Mouse (Mus musculus) lung, embryonic 14.5 days (tissue): ENCODE measurements around the gene Cnksr1. TPM values are rescaled to one million over a fixed set of nuclear protein-coding genes. Genes with fewer than 3 reads are reported as not detected.
A peak's percentile ranks its signal among the peaks of the same experiment; 100 is the strongest.

Experiments used
- ATAC-seq: fragments of 200-750 bp; cut with Nextera tagmentation; 2 replicates; pipeline ENCODE4 v1.8.0; 2017; ENCODE audit warnings: mild to moderate bottlenecking, moderate TSS enrichment, moderate library complexity; ENCODE audit not compliant: insufficient read depth
- DNase-seq: peaks from one replicate; pipeline ENCODE4 v3.0.0-alpha.2; 2015
- H3K27ac ChIP-seq: fragments of 300-500 bp; sonication (generic); 2 replicates; pipeline ENCODE4 v1.5.1; 2014; ENCODE audit warnings: low read depth, mild to moderate bottlenecking, moderate library complexity
- H3K27me3 ChIP-seq: fragments of 300-500 bp; sonication (generic); 2 replicates; pipeline ENCODE4 v1.6.1; 2014; ENCODE audit warnings: low read length, control low read depth; ENCODE audit not compliant: insufficient read depth
- H3K36me3 ChIP-seq: fragments of 300-500 bp; sonication (generic); 2 replicates; pipeline ENCODE4 v1.6.1; 2014; ENCODE audit warnings: control low read depth; ENCODE audit not compliant: insufficient read depth
- H3K4me1 ChIP-seq: fragments of 300-500 bp; sonication (generic); 2 replicates; pipeline ENCODE4 v1.6.1; 2014; ENCODE audit warnings: antibody characterized with exemption, control low read depth; ENCODE audit not compliant: insufficient read depth
- H3K4me2 ChIP-seq: fragments of 300-500 bp; sonication (generic); 2 replicates; pipeline ENCODE4 v1.6.1; 2014; ENCODE audit warnings: mild to moderate bottlenecking
- H3K4me3 ChIP-seq: fragments of 300-500 bp; sonication (generic); 2 replicates; pipeline ENCODE4 v1.5.1; 2014; ENCODE audit warnings: low read depth, low read length
- H3K9ac ChIP-seq: fragments of 300-500 bp; sonication (generic); 2 replicates; pipeline ENCODE4 v1.6.1; 2014
- H3K9me3 ChIP-seq: fragments of 300-500 bp; sonication (generic); 2 replicates; pipeline ENCODE4 v1.6.1; 2016; ENCODE audit warnings: low read depth, low read length, control low read depth
- CTCF ChIP-seq: IDR thresholded peaks from 2 replicates; pipeline ENCODE4 v1.5.1; 2016; ENCODE audit warnings: antibody characterized with exemption, low read depth
- WGBS: fragments of 180-500 bp; shearing (Covaris S2); extraction: QIAGEN DNeasy Blood & Tissue Kit; methylation state at CpG from one replicate; pipeline ENCODE4 v1.1.7; 2014; 5-methylcytosine and 5-hydroxymethylcytosine counted together
- polyA plus RNA-seq: library from polyadenylated mRNA; unstranded; fragments of >200 nt; fragmentation: Nextera tagmentation; extraction: Ambion mirVana; gene quantifications from 2 replicates; pipeline ENCODE4 v1.2.1, GENCODE M21; 2014

Gene Cnksr1
- polyA plus RNA-seq, 1 experiment from 2014 or later = 6.2 TPM

DNA sequence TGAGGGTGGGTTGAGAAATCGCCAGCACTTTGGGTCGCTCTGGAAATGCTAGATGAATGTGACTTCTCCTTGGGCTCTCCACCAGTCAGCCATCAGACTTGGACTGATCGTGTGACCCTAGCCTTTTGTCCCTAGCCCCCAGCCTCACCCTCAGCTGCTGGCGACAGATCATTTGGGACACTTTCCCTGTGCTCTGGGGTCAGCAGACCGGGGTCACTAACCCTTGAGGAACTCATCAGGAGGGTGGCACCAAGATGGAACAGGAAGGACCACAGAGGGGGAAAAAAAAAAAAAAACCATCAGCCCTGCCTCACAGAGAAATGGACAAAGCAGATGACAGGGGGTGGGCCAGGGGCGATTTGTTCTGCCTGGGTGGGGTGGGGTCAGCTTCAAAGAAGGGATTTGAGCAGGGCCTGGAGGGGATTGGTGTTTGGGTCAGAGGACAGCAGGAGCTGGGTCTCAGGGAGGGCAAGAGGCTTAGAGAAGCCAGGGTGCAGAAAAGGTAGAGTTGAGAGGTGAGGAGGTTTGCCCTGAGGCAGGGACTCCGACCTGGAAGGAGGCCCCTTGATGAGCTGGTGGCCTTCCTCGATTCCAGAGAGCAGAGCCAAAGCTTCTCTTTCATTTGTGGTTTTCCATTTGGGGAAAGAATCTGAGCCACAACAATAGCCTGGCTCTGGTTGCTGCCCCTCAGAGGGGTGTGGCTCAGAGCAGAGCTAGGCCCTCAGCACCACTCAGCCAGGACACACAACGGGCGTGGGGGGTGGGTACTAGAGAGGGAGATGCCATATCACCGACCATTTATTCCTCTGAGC lies 19.2 kb upstream of the Cnksr1 start:
- peaks cover 15% of the 10 kb centered on the region for H3K27me3 ChIP-seq
- H3K36me3 ChIP-seq = no peaks in the 10 kb centered on the region
- no peaks in the 10 kb centered on the region for H3K9me3 ChIP-seq
- no peak for TF ChIP-seq CTCF
- H3K27ac ChIP-seq = peak overlapping the region; percentile 48; the same call in 1 of the 2 replicates
- H3K4me3 ChIP-seq = no peak overlapping the region
- 33% methylated on average over 11 of the region's 11 CpGs for WGBS
- H3K4me1 ChIP-seq = 0 out of 2 replicates have a peak, but pooled peaks cover 4% of the 10 kb centered on the region
- ATAC-seq (0 out of 2 replicates have a peak, but pooled peaks have one; percentile 26), DNase-seq (no peak)
- H3K9ac ChIP-seq = no peak overlapping the region
- peak overlapping the region; percentile 16; the same call in 1 of the 2 replicates for H3K4me2 ChIP-seq

DNA sequence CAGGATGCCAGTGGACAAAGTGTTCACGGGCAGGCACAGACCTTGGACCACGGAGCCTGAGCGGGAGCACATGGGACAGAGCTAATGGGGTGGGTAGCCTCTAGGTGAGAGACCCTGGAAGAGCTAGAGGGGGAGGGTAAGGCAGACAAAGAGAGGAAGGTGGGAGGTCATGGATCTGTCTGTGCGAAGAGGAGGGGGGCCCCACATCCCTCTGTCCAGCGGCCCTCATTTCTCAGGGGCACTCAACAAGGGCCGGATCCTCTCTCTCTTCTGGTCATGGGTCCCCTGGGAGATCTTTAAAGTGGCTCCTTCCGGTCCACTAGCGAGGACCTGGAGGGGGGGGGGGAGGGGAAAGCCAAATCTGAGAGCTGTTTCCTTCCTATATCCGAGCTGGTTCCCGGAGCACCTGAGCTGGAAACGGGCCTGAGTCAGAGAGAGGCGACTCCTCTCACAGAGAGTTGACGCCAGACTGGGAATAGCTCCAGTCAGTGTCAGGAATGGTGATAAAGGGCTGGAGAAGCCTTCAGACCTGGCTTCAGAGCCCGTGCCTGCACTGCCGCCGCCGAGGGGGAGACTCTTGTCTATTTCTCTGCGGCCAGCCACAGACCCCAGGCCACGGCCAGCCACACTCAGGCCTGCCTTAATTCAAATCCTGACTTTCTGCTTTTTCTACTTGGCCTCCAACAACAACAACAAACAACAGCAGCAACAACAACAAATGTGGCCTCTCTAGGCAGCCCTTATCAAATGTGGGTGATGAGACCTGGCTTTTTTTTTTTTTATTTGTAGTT lies 18.4 kb upstream of the Cnksr1 start:
- Histone ChIP-seq H3K9me3 (no peaks in the 10 kb centered on the region), H3K36me3 (no peaks in the 10 kb centered on the region), H3K27me3 (peaks cover 23% of the 10 kb centered on the region), H3K27ac (peak overlapping the region; percentile 48; the same call in 1 of the 2 replicates), H3K9ac (peak overlapping the region; percentile 7; the same call in 1 of the 2 replicates), H3K4me2 (peak overlapping the region; percentile 16; the same call in 1 of the 2 replicates), H3K4me1 (peaks cover 4% of the 10 kb centered on the region; the same call in 1 of the 2 replicates), H3K4me3 (no peak overlapping the region)
- 10% methylated on average over 19 of the region's 19 CpGs for WGBS
- ATAC-seq (no peak), DNase-seq (peak; percentile 53)
- TF ChIP-seq CTCF = no peak

DNA sequence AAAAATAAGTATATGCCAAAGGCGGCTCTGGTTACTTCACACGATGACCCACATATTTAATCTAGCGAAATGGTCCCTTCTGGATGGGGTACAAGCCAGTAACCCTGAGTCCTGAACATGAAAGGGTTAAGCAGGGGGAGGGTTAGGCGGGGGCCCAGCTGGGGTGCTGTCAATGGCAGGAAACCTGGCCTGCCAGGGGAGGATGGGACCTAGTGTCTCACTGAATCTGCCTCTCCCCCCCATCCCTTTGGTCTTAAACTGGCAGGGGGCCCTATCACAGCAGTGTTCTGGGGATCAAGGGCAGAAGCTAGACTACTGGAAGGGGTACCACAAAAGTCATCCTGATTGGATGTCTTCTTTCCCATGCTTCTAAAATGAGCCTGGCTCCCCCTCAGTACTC lies 17.7 kb upstream of the Cnksr1 start:
- H3K9ac ChIP-seq = no peak overlapping the region
- DNase-seq = peak; percentile 37

DNA sequence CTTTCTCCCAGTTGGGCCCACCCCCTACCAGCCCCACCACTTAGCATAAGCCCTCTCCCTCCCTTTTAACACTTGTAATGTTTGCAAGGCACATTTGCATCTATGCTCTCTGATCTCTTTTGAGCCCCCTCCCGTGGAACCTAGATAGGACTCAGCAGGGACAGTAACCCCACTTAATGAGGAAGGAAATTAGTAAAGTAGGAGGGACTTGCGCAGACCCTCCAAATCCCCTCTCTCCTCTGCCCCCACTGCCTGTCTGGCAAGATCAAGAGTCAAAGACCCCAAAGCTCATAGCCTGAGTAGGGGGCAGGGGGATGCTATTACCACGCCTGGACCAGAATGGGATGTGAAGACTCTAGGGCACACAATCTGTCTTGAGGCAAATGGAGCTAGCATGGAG lies 16.6 kb upstream of the Cnksr1 start:
- no peak overlapping the region for H3K9ac ChIP-seq
- no peak overlapping the region for H3K4me3 ChIP-seq
- no peaks in the 10 kb centered on the region for H3K9me3 ChIP-seq
- H3K36me3 ChIP-seq = no peaks in the 10 kb centered on the region
- no peak overlapping the region for H3K4me2 ChIP-seq
- DNase-seq = no peak
- H3K27me3 ChIP-seq = peaks cover 41% of the 10 kb centered on the region
- peaks cover 11% of the 10 kb centered on the region for H3K4me1 ChIP-seq
- 48% methylated on average over 3 of the region's 3 CpGs for WGBS
- TF ChIP-seq CTCF = no peak
- no peak overlapping the region for H3K27ac ChIP-seq
- no peak for ATAC-seq

More for the DNA sequence above, 17.7 kb upstream of the Cnksr1 start:
- TF ChIP-seq CTCF = no peak
- peaks cover 31% of the 10 kb centered on the region for H3K27me3 ChIP-seq
- no peak for ATAC-seq
- H3K4me2 ChIP-seq = no peak overlapping the region
- H3K4me1 ChIP-seq = peaks cover 6% of the 10 kb centered on the region
- H3K4me3 ChIP-seq = no peak overlapping the region
- no peaks in the 10 kb centered on the region for H3K9me3 ChIP-seq
- H3K36me3 ChIP-seq = no peaks in the 10 kb centered on the region
- WGBS = 33% methylated on average over 4 of the region's 4 CpGs
- no peak overlapping the region for H3K27ac ChIP-seq

DNA sequence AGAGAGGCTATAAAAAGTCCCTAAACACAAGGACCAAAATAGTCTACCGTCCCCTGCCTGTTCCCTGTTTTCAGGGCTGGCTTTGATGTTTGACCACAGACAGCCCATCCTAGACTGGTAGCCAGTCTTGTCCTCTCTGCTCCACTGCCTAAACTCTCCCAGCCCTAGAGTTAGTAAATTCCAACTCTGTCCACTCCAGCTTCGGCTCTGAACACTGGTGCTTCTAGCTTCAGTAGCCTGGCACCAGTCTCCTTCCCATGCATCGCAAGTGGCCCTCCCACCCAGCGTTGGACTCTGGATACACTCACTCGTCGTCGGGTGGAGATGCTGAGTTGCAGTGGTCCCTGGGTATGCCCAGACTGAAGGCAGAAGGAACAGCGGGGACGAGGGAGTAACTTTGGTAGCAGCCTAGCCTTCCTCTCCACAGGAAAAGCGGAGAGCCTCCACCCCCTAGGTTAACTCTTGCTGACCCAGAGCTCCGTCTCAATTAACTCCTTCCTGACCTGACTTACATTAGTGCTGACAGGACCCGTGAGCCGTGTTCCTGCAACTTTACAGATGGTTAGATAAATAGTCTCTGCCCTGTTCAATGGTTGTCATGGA lies 15.6 kb upstream of the Cnksr1 start, which contains the start of gene Grrp1:
TSS of gene Grrp1 (minus strand) at position 385 of the 603 bp plus-strand sequence.
- Histone ChIP-seq H3K27ac (peak within 1 kb of the TSS; percentile 3; the same call in 1 of the 2 replicates), H3K9ac (peak within 1 kb of the TSS; percentile 0; the same call in 1 of the 2 replicates), H3K27me3 (peaks cover 49% of the 10 kb centered on the region), H3K36me3 (no peaks in the 10 kb centered on the region), H3K4me3 (peak within 1 kb of the TSS; percentile 48), H3K9me3 (no peaks in the 10 kb centered on the region), H3K4me1 (peaks cover 11% of the 10 kb centered on the region), H3K4me2 (peak within 1 kb of the TSS; percentile 94)
- DNase-seq (peak; percentile 64), ATAC-seq (no peak)
- TF ChIP-seq CTCF = no peak
- 2% methylated on average over 13 of the region's 13 CpGs for WGBS

DNA sequence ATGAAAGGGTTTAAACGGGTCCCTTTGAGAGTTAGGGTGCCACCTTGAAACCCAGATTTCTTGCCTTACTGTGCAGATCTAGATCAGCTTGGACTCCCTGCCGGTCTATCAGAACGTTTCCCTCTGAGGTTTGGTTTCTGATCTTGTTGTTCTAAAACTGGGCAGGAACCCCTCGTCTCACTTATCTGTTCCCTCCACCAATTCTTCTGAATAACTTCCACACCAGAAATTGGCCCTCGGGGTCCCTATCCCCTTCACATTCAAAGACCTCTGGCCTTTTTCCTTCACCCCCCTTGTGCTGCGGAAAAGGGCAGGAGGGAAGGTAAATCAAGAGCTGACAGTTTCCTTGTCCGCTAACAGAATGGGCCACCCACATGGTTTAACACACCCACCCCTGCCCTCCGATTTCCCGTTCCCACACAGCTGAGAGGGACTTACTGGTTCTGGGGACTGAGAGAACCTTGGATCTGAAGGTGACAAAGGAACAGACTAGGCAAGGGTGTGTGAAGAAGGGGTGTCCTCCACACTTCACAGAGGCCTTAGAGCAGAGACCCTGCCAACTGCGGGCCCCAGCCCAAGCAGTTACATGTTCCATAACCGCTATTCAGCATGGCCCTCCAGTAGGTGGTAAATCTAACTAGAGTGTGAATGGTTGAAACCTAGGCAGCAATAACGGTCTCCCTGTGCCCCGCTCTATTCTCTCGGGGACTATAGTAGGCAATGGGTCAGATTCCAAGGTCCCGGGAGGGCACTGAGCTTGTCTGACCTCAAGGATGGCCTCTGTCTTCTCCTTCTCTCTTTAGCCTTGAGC lies 14.9 kb upstream of the Cnksr1 start:
- peaks cover 11% of the 10 kb centered on the region for H3K4me1 ChIP-seq
- no peaks in the 10 kb centered on the region for H3K36me3 ChIP-seq
- H3K27me3 ChIP-seq = peaks cover 54% of the 10 kb centered on the region
- H3K9me3 ChIP-seq = no peaks in the 10 kb centered on the region
- TF ChIP-seq CTCF = no peak
- peak overlapping the region; percentile 3; the same call in 1 of the 2 replicates for H3K27ac ChIP-seq
- WGBS = 14% methylated on average over 15 of the region's 15 CpGs
- 0 out of 2 replicates have a peak overlapping the region, but pooled peaks have one; percentile 0 for H3K9ac ChIP-seq
- peak overlapping the region; percentile 48 for H3K4me3 ChIP-seq
- DNase-seq (peak; percentile 28), ATAC-seq (no peak)
- H3K4me2 ChIP-seq = peak overlapping the region; percentile 94
